Mouse (Mus musculus) liver, postnatal 0 days (tissue): Measurements from ENCODE around the gene Kif2a. TPM values are rescaled to one million over a fixed set of nuclear protein-coding genes. Genes with fewer than 3 reads are reported as not detected.
A peak's percentile ranks its signal among the peaks of the same experiment; 100 is the strongest.

Experiments used
- ATAC-seq: fragments of 200-750 bp; cut with Nextera tagmentation; 2 replicates; pipeline ENCODE4 v1.8.0; 2017; ENCODE audit warnings: mild to moderate bottlenecking, moderate library complexity
- DNase-seq: peaks from one replicate; pipeline ENCODE4 v3.0.0-alpha.2; 2016
- H3K27ac ChIP-seq: fragments of 300-500 bp; sonication (generic); 2 replicates; pipeline ENCODE4 v1.5.1; 2014; ENCODE audit warnings: antibody characterized with exemption, moderate library complexity, mild to moderate bottlenecking, low read depth
- H3K27me3 ChIP-seq: fragments of 300-500 bp; sonication (generic); 2 replicates; pipeline ENCODE4 v1.6.1; 2014; ENCODE audit warnings: low read length, control low read depth, mixed read lengths; ENCODE audit not compliant: insufficient read depth
- H3K36me3 ChIP-seq: fragments of 300-500 bp; sonication (generic); replicated peaks from 2 replicates; pipeline ENCODE4 v1.6.1; 2014; ENCODE audit warnings: mild to moderate bottlenecking, control low read depth, low read length, moderate library complexity, mixed read lengths; ENCODE audit not compliant: insufficient read depth
- H3K4me1 ChIP-seq: fragments of 300-500 bp; sonication (generic); 2 replicates; pipeline ENCODE4 v1.6.1; 2014; ENCODE audit warnings: antibody characterized with exemption, mild to moderate bottlenecking, control low read depth; ENCODE audit not compliant: insufficient read depth
- H3K4me2 ChIP-seq: fragments of 300-500 bp; sonication (generic); 2 replicates; pipeline ENCODE4 v1.6.1; 2014; ENCODE audit warnings: low read depth, mild to moderate bottlenecking, low read length, moderate library complexity, mixed read lengths
- H3K4me3 ChIP-seq: fragments of 300-500 bp; sonication (generic); 2 replicates; pipeline ENCODE4 v1.5.1; 2014; ENCODE audit warnings: low read depth, low read length
- H3K9ac ChIP-seq: fragments of 300-500 bp; sonication (generic); replicated peaks from 2 replicates; pipeline ENCODE4 v1.6.1; 2014; ENCODE audit warnings: mild to moderate bottlenecking, moderate library complexity
- H3K9me3 ChIP-seq: fragments of 300-500 bp; sonication (generic); 2 replicates; pipeline ENCODE4 v1.6.1; 2016; ENCODE audit warnings: mild to moderate bottlenecking, control low read depth, low read length, mixed read lengths
- CTCF ChIP-seq: sonication (generic); IDR thresholded peaks from 2 replicates; pipeline ENCODE4 v1.5.1; 2016; ENCODE audit warnings: antibody characterized with exemption, low read depth
- EP300 ChIP-seq: IDR thresholded peaks from 2 replicates; pipeline ENCODE4 v1.6.1; 2016; ENCODE audit warnings: antibody characterized with exemption, low read depth, mild to moderate bottlenecking
- WGBS: fragments of 180-500 bp; shearing (Covaris S2); extraction: QIAGEN DNeasy Blood & Tissue Kit; methylation state at CpG from one replicate; pipeline ENCODE4 v1.1.7; 2014; ENCODE audit not compliant: insufficient replicate concordance; 5-methylcytosine and 5-hydroxymethylcytosine counted together
- polyA plus RNA-seq: library from polyadenylated mRNA; unstranded; fragments of >200 nt; fragmentation: Nextera tagmentation; extraction: Ambion mirVana; gene quantifications from 2 replicates; pipeline ENCODE4 v1.2.1, GENCODE M21; 2015

Kif2a gene
- polyA plus RNA-seq, 1 experiment from 2014 or later = 21.2 TPM

GRCm38 (mm10) chr13:106945518-106945917, 76.4 kb downstream of the Kif2a start:
- no peak for DNase-seq
- Histone ChIP-seq H3K9me3 (no peaks in the 10 kb centered on the region), H3K27me3 (no peaks in the 10 kb centered on the region), H3K4me2 (no peak overlapping the region), H3K4me3 (no peak overlapping the region), H3K27ac (no peak overlapping the region), H3K9ac (no peak overlapping the region), H3K4me1 (peaks cover 10% of the 10 kb centered on the region; the same call in 1 of the 2 replicates), H3K36me3 (peaks cover 9% of the 10 kb centered on the region; the same call in 1 of the 2 replicates)
- TF ChIP-seq CTCF (no peak), EP300 (no peak)
- no peak for ATAC-seq
- 64% methylated on average over 9 of the region's 9 CpGs for WGBS

DNA sequence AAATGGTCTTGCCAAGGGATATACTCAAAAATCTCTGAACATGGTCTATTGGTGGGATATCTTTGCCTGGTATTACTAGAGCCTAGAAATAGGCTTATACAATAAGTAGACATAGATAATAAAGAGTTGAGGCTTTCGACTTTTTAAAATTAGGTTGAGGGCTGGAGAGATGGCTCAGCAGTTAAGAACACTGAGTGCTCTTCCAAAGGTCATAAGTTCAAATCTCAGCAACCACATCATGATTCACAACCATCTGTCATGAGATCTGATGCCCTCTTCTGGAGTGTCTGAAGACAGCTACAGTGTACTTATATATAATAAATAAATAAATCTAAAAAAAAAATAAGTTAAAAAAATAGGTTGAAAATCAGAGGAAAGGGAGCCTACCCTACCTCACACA, 79.2 kb downstream of the Kif2a start:
- H3K27me3 ChIP-seq = no peaks in the 10 kb centered on the region
- H3K9ac ChIP-seq = no peak overlapping the region
- no peak overlapping the region for H3K4me3 ChIP-seq
- ATAC-seq (no peak), DNase-seq (no peak)
- H3K4me2 ChIP-seq = no peak overlapping the region
- peaks cover 2% of the 10 kb centered on the region; the same call in 1 of the 2 replicates for H3K4me1 ChIP-seq
- no peak overlapping the region for H3K27ac ChIP-seq
- WGBS = 77% methylated on average over 1 of the region's 1 CpGs
- no peaks in the 10 kb centered on the region for H3K36me3 ChIP-seq
- no peak for TF ChIP-seq EP300
- TF ChIP-seq CTCF = no peak
- no peaks in the 10 kb centered on the region for H3K9me3 ChIP-seq

GRCm38 (mm10) chr13:106941211-106941976, 80.5 kb downstream of the Kif2a start:
- no peak overlapping the region for H3K4me3 ChIP-seq
- WGBS = 39% methylated on average over 7 of the region's 7 CpGs
- no peak overlapping the region for H3K9ac ChIP-seq
- H3K27me3 ChIP-seq = no peaks in the 10 kb centered on the region
- H3K9me3 ChIP-seq = no peaks in the 10 kb centered on the region
- H3K4me1 ChIP-seq = no peaks in the 10 kb centered on the region
- TF ChIP-seq CTCF = peak; percentile 50
- no peak for TF ChIP-seq EP300
- no peak for DNase-seq
- H3K4me2 ChIP-seq = peak overlapping the region; percentile 40; the same call in 1 of the 2 replicates
- no peak for ATAC-seq
- no peaks in the 10 kb centered on the region for H3K36me3 ChIP-seq
- no peak overlapping the region for H3K27ac ChIP-seq

GRCm38 (mm10) chr13:106937138-106937472, 84.8 kb downstream of the Kif2a start:
- Histone ChIP-seq H3K4me1 (no peaks in the 10 kb centered on the region), H3K4me3 (peak overlapping the region; percentile 98), H3K9me3 (no peaks in the 10 kb centered on the region), H3K4me2 (peak overlapping the region; percentile 84), H3K36me3 (no peaks in the 10 kb centered on the region), H3K27me3 (no peaks in the 10 kb centered on the region), H3K9ac (peak overlapping the region; percentile 93; the same call in 1 of the 2 replicates), H3K27ac (no peak overlapping the region)
- no peak for DNase-seq
- ATAC-seq = no peak
- TF ChIP-seq CTCF (no peak), EP300 (no peak)
- WGBS = 25% methylated on average over 7 of the region's 7 CpGs

DNA sequence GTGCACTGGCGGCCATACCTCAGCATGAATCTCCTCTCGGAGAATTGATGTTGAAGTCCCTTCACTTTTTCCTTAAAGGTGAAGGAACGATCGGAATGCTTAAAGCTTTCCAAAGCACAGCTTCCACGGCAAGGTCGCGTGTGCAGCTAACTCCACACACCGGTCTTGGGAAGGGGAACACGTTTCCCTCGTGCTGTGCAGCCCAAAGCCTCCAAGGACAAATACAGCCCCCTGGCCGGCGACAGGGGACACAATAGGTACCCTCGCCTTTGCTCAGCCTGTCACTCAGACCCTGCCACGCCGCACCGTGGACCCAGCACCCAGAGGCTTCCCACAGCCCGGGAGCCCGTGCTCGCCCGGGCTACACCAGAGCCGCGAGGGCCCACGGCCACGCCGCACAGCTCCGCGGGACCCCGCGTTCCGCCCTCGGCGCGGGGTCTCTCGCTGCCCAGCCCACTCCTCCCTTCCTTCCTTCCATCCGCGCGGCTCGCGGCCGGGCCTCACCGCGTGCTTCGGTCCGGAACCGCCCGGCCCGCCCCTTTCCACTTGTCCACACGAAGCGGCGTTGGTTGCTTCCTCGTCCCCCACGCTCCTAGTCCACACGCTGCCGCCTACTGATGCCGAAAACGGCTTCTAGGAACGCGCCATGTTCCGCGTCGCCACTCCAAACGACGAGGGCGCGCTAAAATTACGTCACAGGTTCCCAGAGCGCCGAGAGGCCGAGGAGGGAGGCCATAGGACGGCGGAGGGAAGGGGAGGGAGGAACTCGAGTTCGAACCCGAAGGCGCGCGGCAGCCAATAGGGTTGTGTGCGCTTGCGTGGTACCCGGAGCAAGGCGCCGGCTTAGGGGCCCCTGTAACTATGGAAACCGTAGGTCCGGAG, 85.4 kb downstream of the Kif2a start, which contains the start of gene Ipo11:
TSS of gene Ipo11 (minus strand) at position 703 of the 882 bp plus-strand sequence.
- WGBS = 3% methylated on average over 80 of the region's 84 CpGs
- Histone ChIP-seq H3K9me3 (no peaks in the 10 kb centered on the region), H3K4me1 (no peaks in the 10 kb centered on the region), H3K4me3 (peak within 1 kb of the TSS; percentile 98), H3K4me2 (peak within 1 kb of the TSS; percentile 84), H3K9ac (peak within 1 kb of the TSS; percentile 93), H3K36me3 (no peaks in the 10 kb centered on the region), H3K27ac (peak within 1 kb of the TSS; percentile 68), H3K27me3 (no peaks in the 10 kb centered on the region)
- peak; percentile 99 for ATAC-seq
- TF ChIP-seq EP300 = no peak
- TF ChIP-seq CTCF = no peak
- peak; percentile 95 for DNase-seq

GRCm38 (mm10) chr13:106935871-106936255, 86.1 kb downstream of the Kif2a start:
- H3K9me3 ChIP-seq = no peaks in the 10 kb centered on the region
- peak overlapping the region; percentile 98 for H3K4me3 ChIP-seq
- 6% methylated on average over 9 of the region's 9 CpGs for WGBS
- TF ChIP-seq CTCF = no peak
- TF ChIP-seq EP300 = 0 out of 2 replicates have a peak, but pooled peaks have one; percentile 10
- H3K4me2 ChIP-seq = peak overlapping the region; percentile 84
- peak overlapping the region; percentile 93 for H3K9ac ChIP-seq
- H3K27ac ChIP-seq = peak overlapping the region; percentile 68
- ATAC-seq = no peak
- no peak for DNase-seq
- H3K36me3 ChIP-seq = no peaks in the 10 kb centered on the region
- H3K27me3 ChIP-seq = no peaks in the 10 kb centered on the region
- no peaks in the 10 kb centered on the region for H3K4me1 ChIP-seq
